7 mouse cellular contexts compared by ENCODE assay signal in the genomic region with DNA sequence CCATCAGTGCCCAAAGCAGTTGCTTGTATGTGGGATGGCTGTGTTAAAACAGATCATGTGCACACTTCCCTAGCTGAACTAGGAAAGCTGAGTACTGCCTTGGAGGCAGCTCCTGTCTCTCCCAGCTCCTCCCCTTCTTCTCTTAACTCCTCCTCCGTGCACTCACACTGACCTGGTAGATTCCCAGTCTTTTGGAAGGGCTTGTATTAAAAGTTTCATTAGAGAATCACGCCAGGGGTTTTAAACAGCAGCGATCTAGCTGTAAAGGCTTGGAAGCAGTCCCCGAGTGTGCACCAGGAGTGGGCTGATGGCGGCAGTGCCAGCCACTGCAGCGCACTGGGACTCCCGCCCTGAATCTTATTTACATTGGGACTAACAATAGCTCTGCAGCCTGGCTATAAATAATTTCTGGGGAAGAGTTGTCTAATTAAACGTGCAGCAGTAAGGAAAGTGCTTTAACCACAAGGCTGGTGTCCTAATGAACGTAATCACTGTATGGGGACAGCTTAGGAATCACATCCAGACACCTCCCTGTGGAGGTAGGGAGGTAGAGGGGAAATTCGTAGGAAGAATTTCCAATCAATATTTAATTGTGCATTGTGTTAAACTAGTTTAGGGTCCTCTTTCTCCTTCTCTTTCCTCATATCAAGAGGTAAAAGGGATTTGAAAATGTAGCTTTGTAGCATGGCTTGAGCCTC.
DNase-seq lines count a peak whose midpoint lies in the region; ATAC-seq lines count a peak whose summit lies in the region.

No protein-coding gene starts in this region.

- no peaks in the 10 kb centered on the region for H3K36me3 ChIP-seq in neural tube, embryonic 11.5 days (ENCODE audit: control insufficient read depth, insufficient read depth, low read length)

- peak overlapping the region; percentile 26; the same call in 1 of the 2 replicates for H3K9ac ChIP-seq in neural tube, embryonic 11.5 days (ENCODE audit: low read length)

- H3K9me3 ChIP-seq in neural tube, embryonic 11.5 days (ENCODE audit: control insufficient read depth, low read length), result no peaks in the 10 kb centered on the region

- no peaks in the 10 kb centered on the region for H3K27me3 ChIP-seq in neural tube, embryonic 11.5 days (ENCODE audit: control insufficient read depth, insufficient read depth, low read length)

- H3K4me1 ChIP-seq in neural tube, embryonic 11.5 days (ENCODE audit: control insufficient read depth, insufficient read depth, low read length), result no peaks in the 10 kb centered on the region

- peak; percentile 22 for DNase-seq in neural tube, embryonic 11.5 days (ENCODE audit: low spot score)
- DNase-seq in neural tube, embryonic 10.5 days (ENCODE audit: extremely low spot score, low spot score), result no peak
- peak; percentile 22 to 31 for DNase-seq in frontal cortex, postnatal 25 days (ENCODE audit: low spot score in 2 of 2)
- DNase-seq in layer of hippocampus, adult 9-11 months, result peak; percentile 40
- peak; percentile 59 to 60 for DNase-seq in right cerebral cortex, adult 2 months (ENCODE audit: low spot score in 2 of 2)
- no peak for DNase-seq in adrenal gland, postnatal 36 days

- no peak overlapping the region for H3K27ac ChIP-seq in neural tube, embryonic 11.5 days (ENCODE audit: low read depth, low read length)

- H3K4me3 ChIP-seq in neural tube, embryonic 11.5 days (ENCODE audit: low read depth, low read length), result no peak overlapping the region

- 22% methylated on average over 10 of the region's 10 CpGs for WGBS in neural tube, embryonic 11.5 days

- peak overlapping the region; percentile 26; the same call in 1 of the 2 replicates for H3K4me2 ChIP-seq in neural tube, embryonic 11.5 days (ENCODE audit: low read depth)

- peak; percentile 69; the same call in 1 of the 2 replicates for ATAC-seq in neural tube, embryonic 11.5 days (ENCODE audit: insufficient read depth, low FRiP score, low TSS enrichment)
- ATAC-seq in megakaryocyte, adult 5-6 weeks (ENCODE audit: poor library complexity, severe bottlenecking), result no peak

Comparison
In these comparisons a context has a peak if more than half of its experiments do, and no peak if none do; other contexts are left out.
1. DNase-seq: peak in neural tube, embryonic 11.5 days (single experiment), frontal cortex, postnatal 25 days (2 of 2), layer of hippocampus, adult 9-11 months (single experiment) and right cerebral cortex, adult 2 months (2 of 2); none in neural tube, embryonic 10.5 days (single experiment) and adrenal gland, postnatal 36 days (0 of 2).